Mouse (Mus musculus): ENCODE results near the gene Glis3. TPM values are rescaled to one million over a fixed set of nuclear protein-coding genes. Genes with fewer than 3 reads are reported as not detected.

The Glis3 gene
- polyA plus RNA-seq, 1 experiment from 2014 or later = 3.9 TPM

GRCm38 (mm10) chr19:28343640-28344039 lies 336.2 kb downstream of the Glis3 start:
- WGBS = 89% methylated on average over 7 of the region's 7 CpGs
- no peak overlapping the region for H3K4me3 ChIP-seq
- 0 out of 2 replicates have a peak, but pooled peaks cover 2% of the 10 kb centered on the region for H3K36me3 ChIP-seq (replicated peaks)
- no peaks in the 10 kb centered on the region for H3K9me3 ChIP-seq
- H3K4me1 ChIP-seq = peaks cover 15% of the 10 kb centered on the region
- no peak overlapping the region for H3K27ac ChIP-seq
- DNase-seq (ENCODE audit: extremely low spot score, low spot score) = no peak
- peaks cover 78% of the 10 kb centered on the region for H3K27me3 ChIP-seq (ENCODE audit: poor library complexity, severe bottlenecking)

GRCm38 (mm10) chr19:28337574-28337973 lies 342.3 kb downstream of the Glis3 start:
- no peak for DNase-seq (ENCODE audit: extremely low spot score, low spot score)
- 0 out of 2 replicates have a peak, but pooled peaks cover 2% of the 10 kb centered on the region for H3K36me3 ChIP-seq (replicated peaks)
- H3K4me1 ChIP-seq = peaks cover 48% of the 10 kb centered on the region
- WGBS = 49% methylated on average over 3 of the region's 3 CpGs
- H3K4me3 ChIP-seq = no peak overlapping the region
- peak overlapping the region; percentile 69 for H3K27ac ChIP-seq
- peaks cover 78% of the 10 kb centered on the region for H3K27me3 ChIP-seq (ENCODE audit: poor library complexity, severe bottlenecking)
- H3K9me3 ChIP-seq = no peaks in the 10 kb centered on the region

GRCm38 (mm10) chr19:28336651-28337510 lies 343.0 kb downstream of the Glis3 start:
- 40% methylated on average over 4 of the region's 4 CpGs for WGBS
- Histone ChIP-seq H3K4me1 (peaks cover 55% of the 10 kb centered on the region), H3K36me3 (replicated peaks) (0 out of 2 replicates have a peak, but pooled peaks cover 2% of the 10 kb centered on the region), H3K27ac (peak overlapping the region; percentile 74), H3K27me3 (ENCODE audit: poor library complexity, severe bottlenecking) (peaks cover 78% of the 10 kb centered on the region), H3K4me3 (no peak overlapping the region), H3K9me3 (no peaks in the 10 kb centered on the region)
- DNase-seq (ENCODE audit: extremely low spot score, low spot score) = peak; percentile 26

- H3K4me3 ChIP-seq = no peak overlapping the region
- peaks cover 81% of the 10 kb centered on the region for H3K27me3 ChIP-seq (ENCODE audit: poor library complexity, severe bottlenecking)
- no peak for DNase-seq (ENCODE audit: extremely low spot score, low spot score)
Measured at GRCm38 (mm10) chr19:28335890-28336289, 344.0 kb downstream of the Glis3 start.

GRCm38 (mm10) chr19:28333007-28333766 lies 346.7 kb downstream of the Glis3 start:
- Histone ChIP-seq H3K9me3 (no peaks in the 10 kb centered on the region), H3K4me3 (no peak overlapping the region), H3K27ac (peak overlapping the region; percentile 9; the same call in 1 of the 2 replicates), H3K4me1 (peaks cover 71% of the 10 kb centered on the region), H3K36me3 (replicated peaks) (no peaks in the 10 kb centered on the region), H3K27me3 (ENCODE audit: poor library complexity, severe bottlenecking) (peaks cover 72% of the 10 kb centered on the region)
- 30% methylated on average over 11 of the region's 11 CpGs for WGBS
- peak; percentile 24 for DNase-seq (ENCODE audit: extremely low spot score, low spot score)

More at GRCm38 (mm10) chr19:28335890-28336289, 344.0 kb downstream of the Glis3 start:
- 69% methylated on average over 8 of the region's 8 CpGs for WGBS
- no peaks in the 10 kb centered on the region for H3K9me3 ChIP-seq
- peaks cover 59% of the 10 kb centered on the region for H3K4me1 ChIP-seq
- 0 out of 2 replicates have a peak, but pooled peaks cover 2% of the 10 kb centered on the region for H3K36me3 ChIP-seq (replicated peaks)
- H3K27ac ChIP-seq = peak overlapping the region; percentile 74

- Histone ChIP-seq H3K4me1 (peaks cover 36% of the 10 kb centered on the region), H3K27me3 (ENCODE audit: poor library complexity, severe bottlenecking) (peaks cover 64% of the 10 kb centered on the region), H3K9me3 (no peaks in the 10 kb centered on the region), H3K4me3 (no peak overlapping the region), H3K36me3 (replicated peaks) (no peaks in the 10 kb centered on the region), H3K27ac (no peak overlapping the region)
- DNase-seq (ENCODE audit: extremely low spot score, low spot score) = no peak
- WGBS = 69% methylated on average over 16 of the region's 16 CpGs
Measured at GRCm38 (mm10) chr19:28328444-28329110, 351.3 kb downstream of the Glis3 start.

GRCm38 (mm10) chr19:28327536-28327935 lies 352.3 kb downstream of the Glis3 start:
- DNase-seq (ENCODE audit: extremely low spot score, low spot score) = no peak
- Histone ChIP-seq H3K36me3 (replicated peaks) (no peaks in the 10 kb centered on the region), H3K4me3 (no peak overlapping the region), H3K27ac (no peak overlapping the region), H3K9me3 (no peaks in the 10 kb centered on the region), H3K4me1 (peaks cover 26% of the 10 kb centered on the region), H3K27me3 (ENCODE audit: poor library complexity, severe bottlenecking) (peaks cover 61% of the 10 kb centered on the region)
- WGBS = 92% methylated on average over 5 of the region's 5 CpGs

- H3K9me3 ChIP-seq = no peaks in the 10 kb centered on the region
- no peaks in the 10 kb centered on the region for H3K36me3 ChIP-seq (replicated peaks)
- peaks cover 60% of the 10 kb centered on the region for H3K4me1 ChIP-seq
- peaks cover 53% of the 10 kb centered on the region for H3K27me3 ChIP-seq (ENCODE audit: poor library complexity, severe bottlenecking)
- no peak overlapping the region for H3K27ac ChIP-seq
- WGBS = 63% methylated on average over 6 of the region's 6 CpGs
- H3K4me3 ChIP-seq = no peak overlapping the region
- DNase-seq (ENCODE audit: extremely low spot score, low spot score) = no peak
Measured at GRCm38 (mm10) chr19:28306036-28306435, 373.8 kb downstream of the Glis3 start.

GRCm38 (mm10) chr19:28305510-28305909 lies 374.4 kb downstream of the Glis3 start:
- no peak for DNase-seq (ENCODE audit: extremely low spot score, low spot score)
- peaks cover 60% of the 10 kb centered on the region for H3K4me1 ChIP-seq
- no peaks in the 10 kb centered on the region for H3K9me3 ChIP-seq
- 23% methylated on average over 4 of the region's 4 CpGs for WGBS
- no peak overlapping the region for H3K4me3 ChIP-seq
- no peaks in the 10 kb centered on the region for H3K36me3 ChIP-seq (replicated peaks)
- H3K27ac ChIP-seq = no peak overlapping the region
- peaks cover 58% of the 10 kb centered on the region for H3K27me3 ChIP-seq (ENCODE audit: poor library complexity, severe bottlenecking)

- peak; percentile 37 for DNase-seq (ENCODE audit: extremely low spot score, low spot score)
- Histone ChIP-seq H3K36me3 (replicated peaks) (no peaks in the 10 kb centered on the region), H3K27me3 (ENCODE audit: poor library complexity, severe bottlenecking) (peaks cover 79% of the 10 kb centered on the region), H3K9me3 (no peaks in the 10 kb centered on the region), H3K4me1 (peaks cover 62% of the 10 kb centered on the region), H3K4me3 (no peak overlapping the region), H3K27ac (0 out of 2 replicates have a peak overlapping the region, but pooled peaks have one; percentile 65)
- 6% methylated on average over 2 of the region's 2 CpGs for whole genome bisulfite sequencing
Measured at GRCm38 (mm10) chr19:28302831-28303242, 377.0 kb downstream of the Glis3 start.

- Histone ChIP-seq H3K4me3 (no peak overlapping the region), H3K27ac (no peak overlapping the region), H3K9me3 (no peaks in the 10 kb centered on the region), H3K4me1 (peaks cover 45% of the 10 kb centered on the region), H3K27me3 (ENCODE audit: poor library complexity, severe bottlenecking) (peaks cover 58% of the 10 kb centered on the region), H3K36me3 (replicated peaks) (no peaks in the 10 kb centered on the region)
- WGBS = 88% methylated on average over 8 of the region's 8 CpGs
- DNase-seq (ENCODE audit: extremely low spot score, low spot score) = no peak
Measured at GRCm38 (mm10) chr19:28300226-28300625, 379.7 kb downstream of the Glis3 start.

GRCm38 (mm10) chr19:28299211-28299775 lies 380.6 kb downstream of the Glis3 start:
- Histone ChIP-seq H3K36me3 (replicated peaks) (no peaks in the 10 kb centered on the region), H3K27me3 (ENCODE audit: poor library complexity, severe bottlenecking) (peaks cover 49% of the 10 kb centered on the region), H3K4me1 (peaks cover 36% of the 10 kb centered on the region), H3K4me3 (no peak overlapping the region), H3K27ac (peak overlapping the region; percentile 40; the same call in 1 of the 2 replicates), H3K9me3 (no peaks in the 10 kb centered on the region)
- WGBS = 85% methylated on average over 11 of the region's 11 CpGs
- DNase-seq (ENCODE audit: extremely low spot score, low spot score) = no peak

Measured in forebrain, embryonic 10.5 days (tissue).